Mouse (Mus musculus): Measurements from ENCODE around the gene Dock4. TPM values are rescaled to one million over a fixed set of nuclear protein-coding genes. Genes with fewer than 3 reads are reported as not detected.
A peak's percentile ranks its signal among the peaks of the same experiment; 100 is the strongest.

Gene Dock4
- total and polyA plus RNA-seq, 2 experiments from 2014 or later = 15.5 to 28.6 TPM

DNA sequence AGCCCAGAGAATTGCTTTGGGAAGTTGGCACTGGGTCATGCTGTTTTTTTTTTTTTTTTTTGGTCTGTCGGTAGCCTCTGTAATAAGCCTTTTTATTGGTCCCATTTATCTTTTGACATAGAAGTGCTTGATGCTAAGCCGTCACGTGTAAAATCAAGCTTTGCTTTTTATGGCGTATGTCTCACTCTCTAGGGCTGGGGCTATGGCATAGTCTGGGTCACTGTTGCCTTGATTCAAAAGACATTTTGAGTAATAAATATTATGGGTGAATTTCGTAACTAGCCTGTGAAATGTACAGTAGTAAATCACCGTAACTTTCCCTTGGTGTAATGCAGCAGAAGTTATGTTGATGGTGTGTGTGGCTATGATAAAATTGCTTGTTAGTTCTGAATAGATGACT is 93.0 kb downstream of the Dock4 start:
- Histone ChIP-seq H3K4me1 (ENCODE audit: insufficient read depth, low read length) (no peaks in the 10 kb centered on the region), H3K9ac (replicated peaks; ENCODE audit: low read length, poor library complexity, severe bottlenecking) (no peak overlapping the region), H3K4me2 (ENCODE audit: low read depth, low read length, poor library complexity, severe bottlenecking) (no peak overlapping the region), H3K9me3 (ENCODE audit: low read length) (no peaks in the 10 kb centered on the region), H3K36me3 (ENCODE audit: insufficient read depth, low read length) (no peaks in the 10 kb centered on the region), H3K27me3 (ENCODE audit: insufficient read depth, low read length) (no peaks in the 10 kb centered on the region), H3K4me3 (ENCODE audit: low read depth, low read length) (no peak overlapping the region), H3K27ac (ENCODE audit: low read depth, low read length) (no peak overlapping the region)
- WGBS = 85% methylated on average over 6 of the region's 6 CpGs
- TF ChIP-seq CTCF (IDR thresholded peaks at IDR 0.05) = no peak
- ATAC-seq (ENCODE audit: low FRiP score) (no peak), DNase-seq (ENCODE audit: low spot score) (no peak)

DNA sequence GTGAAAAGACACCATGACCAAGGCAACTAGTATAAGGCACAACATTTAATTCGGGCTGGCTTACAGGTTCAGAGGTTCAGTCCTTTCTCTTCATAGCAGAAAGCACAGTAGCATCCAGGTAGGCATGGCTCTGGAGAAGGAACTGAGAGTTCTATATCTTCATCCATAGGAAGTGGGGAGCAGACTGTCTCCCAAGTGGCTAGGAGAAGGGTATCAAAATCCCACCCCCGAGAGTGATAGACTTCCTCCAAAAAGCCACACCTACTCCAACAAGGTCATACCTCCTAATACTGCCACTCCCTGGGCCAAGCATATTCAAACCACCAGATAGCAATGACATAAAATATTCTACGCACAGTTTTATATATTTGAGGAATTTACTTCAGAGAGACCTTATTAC is 98.5 kb downstream of the Dock4 start:
- WGBS = 98% methylated on average over 3 of the region's 3 CpGs
- DNase-seq (ENCODE audit: low spot score) = no peak

DNA sequence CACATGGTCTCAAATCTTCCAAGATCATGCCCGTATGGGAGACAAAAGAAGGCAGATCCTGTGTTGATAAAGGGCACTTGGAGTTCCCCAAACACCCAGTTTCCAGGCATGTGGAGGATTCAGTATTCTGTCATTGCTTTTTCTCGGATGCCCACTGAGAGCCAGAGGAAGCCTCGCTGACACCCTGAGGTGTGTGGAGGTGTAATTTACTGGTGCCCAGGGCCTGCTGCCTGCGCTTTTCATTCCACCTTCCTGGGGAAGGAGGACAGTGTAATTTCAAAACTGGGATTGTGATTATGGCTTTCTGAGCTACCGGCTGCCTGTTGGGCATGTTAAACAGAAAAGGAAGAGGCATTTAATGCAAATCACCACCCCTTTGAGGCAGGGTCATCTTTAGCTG is 101.1 kb downstream of the Dock4 start:
- Histone ChIP-seq H3K27ac (ENCODE audit: low read depth, low read length) (no peak overlapping the region), H3K27me3 (ENCODE audit: insufficient read depth, low read length) (no peaks in the 10 kb centered on the region), H3K4me2 (ENCODE audit: low read depth, low read length, poor library complexity, severe bottlenecking) (0 out of 2 replicates have a peak overlapping the region, but pooled peaks have one; percentile 2), H3K9me3 (ENCODE audit: low read length) (no peaks in the 10 kb centered on the region), H3K4me3 (ENCODE audit: low read depth, low read length) (no peak overlapping the region), H3K9ac (replicated peaks; ENCODE audit: low read length, poor library complexity, severe bottlenecking) (no peak overlapping the region), H3K36me3 (ENCODE audit: insufficient read depth, low read length) (no peaks in the 10 kb centered on the region), H3K4me1 (ENCODE audit: insufficient read depth, low read length) (no peaks in the 10 kb centered on the region)
- no peak for TF ChIP-seq CTCF (IDR thresholded peaks at IDR 0.05)
- ATAC-seq (ENCODE audit: low FRiP score) (no peak), DNase-seq (ENCODE audit: low spot score) (no peak)
- 57% methylated on average over 5 of the region's 5 CpGs for WGBS

More for the DNA sequence above, 98.5 kb downstream of the Dock4 start:
- ATAC-seq (ENCODE audit: low FRiP score) = no peak
- Histone ChIP-seq H3K9me3 (ENCODE audit: low read length) (no peaks in the 10 kb centered on the region), H3K9ac (replicated peaks; ENCODE audit: low read length, poor library complexity, severe bottlenecking) (no peak overlapping the region), H3K36me3 (ENCODE audit: insufficient read depth, low read length) (no peaks in the 10 kb centered on the region), H3K27ac (ENCODE audit: low read depth, low read length) (no peak overlapping the region), H3K4me1 (ENCODE audit: insufficient read depth, low read length) (no peaks in the 10 kb centered on the region), H3K4me3 (ENCODE audit: low read depth, low read length) (no peak overlapping the region), H3K4me2 (ENCODE audit: low read depth, low read length, poor library complexity, severe bottlenecking) (no peak overlapping the region), H3K27me3 (ENCODE audit: insufficient read depth, low read length) (no peaks in the 10 kb centered on the region)
- no peak for TF ChIP-seq CTCF (IDR thresholded peaks at IDR 0.05)

DNA sequence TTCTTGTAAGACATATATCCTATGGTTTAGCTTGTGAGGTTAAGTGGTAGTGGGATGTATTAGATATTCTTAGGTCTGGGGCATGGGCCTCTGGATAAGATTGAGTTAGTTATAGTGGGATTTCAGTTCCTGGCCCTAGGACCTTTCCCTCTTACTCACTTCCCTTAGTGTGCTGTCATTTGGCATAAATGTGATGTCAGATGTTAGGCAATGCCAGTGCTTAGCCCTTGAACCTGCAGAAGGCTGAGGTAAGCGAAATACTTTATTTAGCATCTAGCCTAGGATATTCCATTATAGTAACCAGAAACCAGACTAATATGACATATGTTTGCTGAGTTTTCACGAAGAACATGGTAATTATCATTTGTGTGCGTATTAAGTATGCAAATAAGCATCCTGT is 105.6 kb downstream of the Dock4 start:
- no peak for TF ChIP-seq CTCF (IDR thresholded peaks at IDR 0.05)
- no peak overlapping the region for H3K4me2 ChIP-seq (ENCODE audit: low read depth, low read length, poor library complexity, severe bottlenecking)
- WGBS = 91% methylated on average over 3 of the region's 3 CpGs
- no peaks in the 10 kb centered on the region for H3K36me3 ChIP-seq (ENCODE audit: insufficient read depth, low read length)
- H3K4me1 ChIP-seq (ENCODE audit: insufficient read depth, low read length) = no peaks in the 10 kb centered on the region
- H3K9ac ChIP-seq (replicated peaks; ENCODE audit: low read length, poor library complexity, severe bottlenecking) = no peak overlapping the region
- ATAC-seq (ENCODE audit: low FRiP score) (no peak), DNase-seq (ENCODE audit: low spot score) (no peak)
- H3K27me3 ChIP-seq (ENCODE audit: insufficient read depth, low read length) = no peaks in the 10 kb centered on the region
- H3K4me3 ChIP-seq (ENCODE audit: low read depth, low read length) = no peak overlapping the region
- H3K9me3 ChIP-seq (ENCODE audit: low read length) = no peaks in the 10 kb centered on the region
- no peak overlapping the region for H3K27ac ChIP-seq (ENCODE audit: low read depth, low read length)

DNA sequence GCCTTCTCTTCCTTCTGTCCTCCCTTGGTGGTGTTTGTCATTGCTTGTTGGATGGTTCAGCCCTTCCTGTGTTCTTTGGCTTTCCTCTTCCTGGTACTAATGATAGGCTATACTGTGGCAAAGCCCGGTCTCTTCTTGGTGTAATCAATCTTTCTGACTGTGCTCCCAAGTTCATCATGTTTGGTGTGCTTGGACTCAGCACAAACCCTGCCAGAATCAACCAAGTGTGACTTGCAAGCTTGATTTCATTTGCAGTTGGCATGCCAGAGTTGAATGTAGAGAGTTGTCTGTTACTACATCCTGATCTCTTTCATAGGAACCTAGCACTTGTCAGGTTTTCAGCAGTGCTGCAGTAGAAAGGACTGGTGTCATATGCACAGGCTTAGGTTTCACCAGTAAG is 106.4 kb downstream of the Dock4 start:
- DNase-seq (ENCODE audit: low spot score) (no peak), ATAC-seq (ENCODE audit: low FRiP score) (no peak)
- no peak for TF ChIP-seq CTCF (IDR thresholded peaks at IDR 0.05)
- Histone ChIP-seq H3K36me3 (ENCODE audit: insufficient read depth, low read length) (no peaks in the 10 kb centered on the region), H3K4me3 (ENCODE audit: low read depth, low read length) (no peak overlapping the region), H3K27ac (ENCODE audit: low read depth, low read length) (no peak overlapping the region), H3K9ac (replicated peaks; ENCODE audit: low read length, poor library complexity, severe bottlenecking) (no peak overlapping the region), H3K4me1 (ENCODE audit: insufficient read depth, low read length) (no peaks in the 10 kb centered on the region), H3K9me3 (ENCODE audit: low read length) (no peaks in the 10 kb centered on the region), H3K27me3 (ENCODE audit: insufficient read depth, low read length) (no peaks in the 10 kb centered on the region), H3K4me2 (ENCODE audit: low read depth, low read length, poor library complexity, severe bottlenecking) (no peak overlapping the region)
- WGBS = 86% methylated on average over 1 of the region's 1 CpGs

DNA sequence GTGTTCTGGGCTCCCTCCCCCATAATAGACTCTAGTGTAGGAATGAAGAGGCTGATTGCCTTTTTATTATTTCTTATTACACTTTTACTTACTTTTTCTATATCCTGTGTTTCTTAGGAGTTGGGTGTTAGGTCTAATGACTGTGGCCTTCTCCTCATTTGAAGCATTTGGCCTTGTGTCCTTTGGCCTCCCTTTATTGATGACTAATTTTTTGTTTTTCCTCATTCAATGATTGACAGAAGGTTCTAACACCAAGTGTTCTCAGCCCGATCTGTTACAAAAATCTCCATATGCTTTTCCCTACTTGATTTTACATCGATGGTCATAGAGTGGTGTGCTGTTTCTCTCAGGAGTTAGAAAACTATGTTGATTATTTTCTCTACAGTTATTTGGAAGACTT is 108.2 kb downstream of the Dock4 start:
- H3K9ac ChIP-seq (replicated peaks; ENCODE audit: low read length, poor library complexity, severe bottlenecking) = no peak overlapping the region
- DNase-seq (ENCODE audit: low spot score) = no peak
- ATAC-seq (ENCODE audit: low FRiP score) = no peak
- TF ChIP-seq CTCF (IDR thresholded peaks at IDR 0.05) = no peak
- WGBS = 95% methylated on average over 2 of the region's 2 CpGs
- no peaks in the 10 kb centered on the region for H3K9me3 ChIP-seq (ENCODE audit: low read length)
- no peaks in the 10 kb centered on the region for H3K4me1 ChIP-seq (ENCODE audit: insufficient read depth, low read length)
- no peak overlapping the region for H3K4me2 ChIP-seq (ENCODE audit: low read depth, low read length, poor library complexity, severe bottlenecking)
- no peaks in the 10 kb centered on the region for H3K36me3 ChIP-seq (ENCODE audit: insufficient read depth, low read length)
- no peaks in the 10 kb centered on the region for H3K27me3 ChIP-seq (ENCODE audit: insufficient read depth, low read length)
- no peak overlapping the region for H3K4me3 ChIP-seq (ENCODE audit: low read depth, low read length)
- no peak overlapping the region for H3K27ac ChIP-seq (ENCODE audit: low read depth, low read length)
